Mouse (Mus musculus) cerebellum, adult 18-20 months (tissue): ENCODE measurements around the gene Slc16a8.

ENCODE experiments used
- DNase-seq, 2 experiments: peaks; one replicate each; pipeline ENCODE4 v3.0.0; 2021

Gene Slc16a8

GRCm38 (mm10) chr15:79254661-79255060 lies at the start of gene Slc16a8:
Gene Slc16a8, minus strand, starts transcription at chr15:79254761.
- DNase-seq = no peak

GRCm38 (mm10) chr15:79303725-79304124 lies 49.2 kb upstream of the Slc16a8 start:
- DNase-seq = no peak

- DNase-seq = no peak
Measured at GRCm38 (mm10) chr15:79299563-79300155, 45.1 kb upstream of the Slc16a8 start.

DNA sequence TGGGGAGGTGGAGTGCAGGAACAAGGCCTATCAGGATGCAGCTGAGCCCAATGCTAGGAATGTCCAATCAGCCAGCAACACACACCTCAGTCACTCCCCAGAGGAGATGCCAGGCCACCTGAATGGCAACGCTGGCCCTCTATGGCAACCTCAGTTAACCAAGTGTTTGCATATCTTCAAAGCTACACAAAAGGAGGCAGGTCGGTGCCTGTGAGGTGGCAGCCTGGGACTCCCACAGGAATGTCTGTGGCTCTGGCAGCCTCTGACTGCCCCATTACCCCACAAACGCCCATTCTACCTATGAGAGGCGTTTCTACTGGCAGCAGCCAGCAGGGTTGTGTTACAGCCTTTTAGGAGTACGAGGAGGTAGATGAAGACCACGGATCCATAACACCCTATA lies 44.0 kb upstream of the Slc16a8 start:
- DNase-seq = no peak

DNA sequence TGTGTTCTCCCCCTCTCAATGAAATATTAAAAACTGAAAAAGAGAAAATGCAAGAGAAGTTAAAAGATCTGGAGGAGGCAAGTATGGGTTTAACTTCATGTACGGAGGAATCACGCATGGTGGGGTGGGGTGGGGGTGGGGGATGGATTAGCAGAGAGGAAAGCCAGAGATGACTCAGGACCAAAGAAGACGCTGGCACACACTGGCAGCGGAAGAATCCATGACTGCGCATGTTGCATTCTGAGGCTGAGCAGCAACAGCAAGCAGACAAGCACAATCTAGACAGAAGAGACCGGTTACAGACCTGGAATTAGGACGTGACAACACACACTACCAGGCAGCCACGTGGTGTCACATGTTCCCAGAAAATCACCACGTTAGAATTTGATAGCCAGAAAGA lies 38.2 kb upstream of the Slc16a8 start:
- DNase-seq = no peak

- no peak for DNase-seq
Measured at GRCm38 (mm10) chr15:79290340-79290739, 35.8 kb upstream of the Slc16a8 start.

- no peak for DNase-seq
Measured at GRCm38 (mm10) chr15:79289441-79289840, 34.9 kb upstream of the Slc16a8 start.

- no peak for DNase-seq
Measured at GRCm38 (mm10) chr15:79288387-79288786, 33.8 kb upstream of the Slc16a8 start.

DNA sequence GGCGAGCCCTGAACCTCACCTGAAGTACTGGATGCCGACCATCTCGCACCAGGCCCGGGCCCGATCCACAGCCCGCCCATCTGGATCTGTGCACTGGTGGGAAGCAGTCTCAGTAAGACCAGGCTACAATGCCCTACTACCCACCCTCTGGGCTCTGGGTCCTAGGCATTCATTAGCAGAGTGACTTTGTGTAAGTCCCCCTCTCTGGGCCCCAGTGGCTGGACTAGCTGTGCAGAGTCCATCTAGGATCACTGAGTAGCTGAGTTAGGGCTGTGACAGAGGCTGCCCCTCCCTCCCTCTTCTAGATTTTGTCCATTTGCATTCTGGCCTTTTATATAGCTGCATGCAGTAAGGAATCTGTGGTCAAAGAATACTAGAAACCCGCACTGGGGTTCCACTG lies 32.5 kb upstream of the Slc16a8 start:
- no peak for DNase-seq

GRCm38 (mm10) chr15:79286141-79286540 lies 31.6 kb upstream of the Slc16a8 start:
- DNase-seq = no peak

GRCm38 (mm10) chr15:79285399-79285798 lies 30.8 kb upstream of the Slc16a8 start, which contains the start of gene Baiap2l2:
Gene Baiap2l2, minus strand, starts transcription at chr15:79285537.
- no peak for DNase-seq

DNA sequence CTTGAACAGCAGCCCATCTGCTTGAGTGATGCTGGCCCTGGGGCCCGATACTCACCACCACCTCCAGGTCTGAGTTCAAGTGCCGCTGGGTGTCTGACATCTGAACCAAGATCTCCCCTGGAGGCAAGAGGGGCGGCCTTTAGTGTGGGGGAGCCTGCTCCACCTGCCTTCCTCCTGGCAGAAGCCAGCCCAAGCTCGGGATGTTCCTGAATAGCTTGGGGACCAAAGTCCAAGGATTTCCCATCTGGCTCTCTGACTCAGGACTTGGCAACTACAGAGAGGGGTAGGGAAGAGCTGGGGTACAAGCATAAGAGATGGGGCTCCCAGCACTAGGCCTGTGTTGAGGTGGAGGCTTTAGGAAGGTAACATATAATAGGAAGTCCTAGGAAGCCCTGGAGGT lies 28.8 kb upstream of the Slc16a8 start:
- DNase-seq = no peak

- DNase-seq = no peak
Measured at GRCm38 (mm10) chr15:79282434-79282833, 27.9 kb upstream of the Slc16a8 start.

GRCm38 (mm10) chr15:79281389-79281788 lies 26.8 kb upstream of the Slc16a8 start:
- DNase-seq = no peak

DNA sequence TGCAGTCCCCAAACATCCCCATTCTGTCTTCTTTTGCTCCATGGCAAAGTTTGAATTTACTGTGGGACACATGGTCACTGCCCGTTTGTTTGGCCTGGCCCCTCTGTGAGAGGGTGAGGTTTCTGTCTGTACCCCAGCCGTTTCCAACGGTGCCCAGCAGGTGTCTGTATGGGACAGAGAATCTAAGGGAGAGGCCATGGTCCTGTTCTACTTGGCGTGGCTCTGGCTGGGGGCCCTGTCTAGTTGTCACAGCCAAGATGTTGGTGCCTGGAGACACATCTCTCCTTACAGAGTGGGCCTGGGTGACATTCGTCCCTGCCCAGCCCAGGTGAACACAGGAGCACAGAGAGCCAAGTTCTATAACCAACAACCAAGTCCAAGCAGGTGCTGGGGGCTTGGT lies 26.3 kb upstream of the Slc16a8 start:
- DNase-seq = no peak

DNA sequence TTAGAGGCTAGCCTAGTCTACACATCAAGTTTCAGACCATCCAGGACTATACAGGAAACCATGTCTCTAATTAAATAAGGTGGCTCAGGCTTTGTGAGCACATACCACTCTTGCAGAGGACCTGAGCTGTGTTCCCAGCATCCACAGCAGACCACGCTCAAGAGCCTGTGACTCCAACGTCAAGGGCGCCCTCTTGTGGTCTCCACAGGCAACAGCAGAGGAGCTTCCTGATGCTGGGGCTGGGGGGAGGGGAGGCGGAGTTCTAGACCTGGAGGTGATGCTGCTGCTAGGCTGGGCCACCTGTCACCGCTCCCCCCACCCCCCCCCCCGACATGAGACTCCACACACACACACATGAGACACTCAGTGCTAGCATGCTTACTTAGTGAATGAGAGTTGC lies 25.6 kb upstream of the Slc16a8 start:
- DNase-seq = no peak

- DNase-seq = no peak
Measured at GRCm38 (mm10) chr15:79277728-79278127, 23.2 kb upstream of the Slc16a8 start.

DNA sequence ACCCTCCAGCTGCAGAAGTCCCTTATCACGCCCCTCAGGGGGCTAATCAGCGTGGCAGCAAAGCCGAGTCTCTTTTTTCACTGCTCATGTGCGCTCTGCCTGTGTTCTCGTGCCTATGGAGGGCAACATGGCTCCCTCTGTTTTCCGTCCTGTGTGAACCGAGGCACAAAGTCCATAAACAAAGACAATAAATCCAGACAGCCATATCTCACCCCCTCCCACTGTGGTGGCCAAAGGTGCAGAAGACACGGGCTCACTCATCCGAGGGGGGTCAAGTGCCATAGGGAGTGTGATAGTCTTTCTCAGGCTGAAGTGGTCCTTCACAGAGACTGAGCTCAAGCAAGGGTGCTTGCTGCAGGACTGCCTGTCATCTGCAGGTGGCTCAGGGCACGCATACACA lies 18.5 kb upstream of the Slc16a8 start:
- DNase-seq = no peak

DNA sequence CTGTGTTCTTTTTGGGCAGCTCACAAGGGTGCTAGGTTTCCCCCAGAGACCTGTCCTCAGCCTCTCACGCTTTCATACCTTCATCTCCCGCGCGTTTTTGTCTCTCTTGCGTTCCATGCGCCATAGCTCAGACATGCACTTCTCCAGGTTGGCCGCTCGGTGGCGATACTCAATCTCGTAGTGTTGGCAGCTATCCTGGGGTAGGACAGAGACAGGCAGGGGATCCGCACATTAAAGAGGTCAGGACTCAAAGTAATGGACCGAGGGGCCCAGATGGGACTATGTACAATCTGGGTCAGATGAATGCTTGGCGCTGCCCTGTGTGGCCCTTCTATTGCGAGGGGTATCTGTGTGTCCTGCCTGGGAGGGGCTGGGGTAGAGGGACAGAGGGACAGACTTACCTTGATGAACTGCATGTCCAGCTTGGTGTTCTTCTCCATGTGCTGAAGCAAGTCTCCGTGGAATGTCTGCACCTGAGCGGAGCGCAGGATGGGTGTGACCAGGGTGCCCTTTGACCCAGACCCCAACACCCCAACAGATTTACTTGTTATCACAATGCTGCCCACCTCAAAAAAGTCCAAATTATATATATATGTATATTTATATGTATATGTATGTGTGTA lies 16.7 kb upstream of the Slc16a8 start:
- no peak for DNase-seq

DNA sequence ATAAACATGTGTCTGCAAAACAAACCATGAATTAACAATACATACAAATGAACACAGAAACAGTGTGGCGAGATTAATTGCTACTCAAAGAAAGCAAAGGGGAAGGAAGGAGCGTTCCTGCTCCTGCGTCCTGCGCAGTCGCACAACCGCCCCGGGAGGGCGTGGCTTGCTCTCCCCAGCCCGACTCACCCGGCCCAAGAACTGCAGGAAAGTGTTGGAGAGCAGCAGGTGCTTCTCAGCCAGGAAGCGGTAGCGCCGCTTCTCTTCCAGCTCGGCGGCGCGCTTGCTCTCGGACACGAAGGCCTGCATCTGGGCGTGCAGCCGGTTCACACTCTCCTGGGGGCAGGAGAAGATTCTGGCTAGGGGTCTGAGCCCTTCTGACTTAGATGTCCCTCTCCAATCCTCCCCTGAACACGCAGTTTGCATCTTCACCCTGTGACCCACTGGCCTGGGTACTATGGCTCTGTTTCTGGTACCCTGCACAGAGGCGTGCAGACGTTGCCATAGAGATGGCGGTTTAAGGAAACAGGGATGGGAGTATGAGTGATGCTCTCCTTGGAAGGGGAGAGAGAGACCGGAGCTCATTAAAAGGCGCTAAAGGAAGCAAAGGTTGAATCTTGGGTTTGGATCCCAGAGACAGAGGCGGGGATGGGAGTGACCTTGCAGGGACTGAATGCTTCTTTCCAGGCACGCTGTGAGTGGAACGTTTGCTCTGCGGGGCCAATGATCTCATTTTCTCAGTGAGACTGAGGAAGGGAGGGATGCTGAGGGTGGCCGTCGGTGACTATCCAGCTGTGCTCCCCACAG lies 16.0 kb upstream of the Slc16a8 start:
- DNase-seq = peak; percentile 19 to 28

DNA sequence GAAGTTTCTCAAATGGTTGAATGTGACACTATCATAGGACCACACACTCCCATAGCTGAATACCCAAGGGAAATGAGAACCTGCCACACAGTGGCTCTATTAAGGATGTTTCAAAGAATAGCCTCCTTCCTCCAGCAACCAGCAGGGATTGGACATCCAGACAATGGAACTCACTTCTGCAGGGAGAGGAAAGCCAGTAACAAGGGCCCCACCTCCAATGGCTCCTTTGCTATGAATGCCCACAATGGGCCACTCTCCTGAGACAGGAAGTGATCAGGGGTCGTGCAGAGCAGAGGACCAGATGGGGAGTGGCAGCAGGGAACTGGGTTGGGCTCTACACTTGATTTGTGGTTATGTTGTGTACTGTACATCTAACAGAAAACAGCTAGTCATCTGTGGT lies 14.0 kb upstream of the Slc16a8 start:
- DNase-seq = no peak

DNA sequence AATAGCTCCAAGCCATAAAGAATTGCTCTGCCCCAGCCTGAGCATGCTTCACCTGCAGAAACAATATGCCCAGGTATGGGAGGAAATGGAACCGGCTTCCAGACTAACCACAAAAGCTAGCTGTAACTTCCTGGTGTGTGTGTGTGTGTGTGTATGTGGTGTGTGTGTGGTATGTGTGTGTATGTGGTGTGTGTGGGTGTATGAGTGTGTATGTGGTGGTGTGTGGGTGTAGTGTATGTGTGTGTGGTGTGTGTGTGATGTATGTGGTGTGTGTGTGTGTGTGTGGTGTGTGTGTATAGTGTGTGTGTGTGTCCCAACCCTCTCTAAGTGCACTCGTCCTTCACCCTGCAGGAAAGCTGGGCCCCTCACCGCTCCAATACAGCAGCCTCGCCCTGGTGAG lies 10.8 kb upstream of the Slc16a8 start:
- no peak for DNase-seq

DNA sequence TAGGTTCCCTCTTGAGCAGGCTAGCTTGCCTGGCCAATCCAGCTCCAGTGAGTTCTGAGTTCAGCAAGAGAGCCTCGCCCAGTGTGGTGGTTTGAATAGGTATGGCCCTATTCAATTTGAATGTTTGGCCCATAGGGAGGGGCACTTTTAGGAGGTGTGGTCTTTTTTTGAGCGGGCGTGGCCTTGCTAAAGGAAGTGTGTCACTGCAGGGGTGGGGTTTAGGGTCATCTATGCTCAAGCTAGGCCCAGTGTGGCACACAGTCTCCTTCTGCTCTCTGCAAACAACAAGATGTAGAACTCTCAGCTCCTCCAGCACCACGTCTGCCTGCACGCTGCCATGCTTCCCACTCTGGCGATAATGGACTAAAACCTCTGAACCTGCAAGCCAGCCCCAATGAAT lies 9.2 kb upstream of the Slc16a8 start:
- no peak for DNase-seq

DNA sequence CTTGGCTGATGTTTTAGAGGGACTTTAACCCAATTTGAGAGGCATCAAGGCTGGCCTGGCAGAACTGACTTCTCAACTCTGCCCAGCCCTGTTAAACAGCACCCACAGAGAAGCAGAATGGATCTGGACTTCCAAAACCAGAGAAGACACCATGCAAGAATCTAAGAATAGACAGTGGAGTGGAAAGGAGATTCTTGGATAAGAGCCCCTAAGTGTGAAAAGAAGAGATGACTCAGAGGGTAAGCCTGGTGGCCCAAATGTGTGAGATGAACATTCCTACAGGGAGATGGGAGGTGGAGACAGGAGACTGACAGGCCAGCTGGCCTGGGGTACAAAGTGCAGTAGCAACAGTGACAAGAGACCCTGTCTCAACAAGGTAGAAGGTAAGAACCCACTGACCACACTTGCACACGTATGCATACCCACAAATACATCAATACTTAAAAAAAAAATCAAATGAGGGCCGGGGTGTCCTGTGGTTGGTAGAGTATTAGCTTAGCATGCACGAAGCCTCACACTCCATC lies 8.3 kb upstream of the Slc16a8 start:
- DNase-seq = no peak
